Mouse (Mus musculus) thymus, postnatal 25 days (tissue): Measurements from ENCODE around the gene Smco4.
A peak's percentile ranks its signal among the peaks of the same experiment; 100 is the strongest.
"Not testable (repeated sequence)": the region's sequence is repeated elsewhere in the genome, so short reads cannot be mapped to it uniquely, and the experiment has no call there.

Experiments
- DNase-seq: peaks from one replicate; pipeline ENCODE4 v3.0.0; 2022

Smco4 gene

DNA sequence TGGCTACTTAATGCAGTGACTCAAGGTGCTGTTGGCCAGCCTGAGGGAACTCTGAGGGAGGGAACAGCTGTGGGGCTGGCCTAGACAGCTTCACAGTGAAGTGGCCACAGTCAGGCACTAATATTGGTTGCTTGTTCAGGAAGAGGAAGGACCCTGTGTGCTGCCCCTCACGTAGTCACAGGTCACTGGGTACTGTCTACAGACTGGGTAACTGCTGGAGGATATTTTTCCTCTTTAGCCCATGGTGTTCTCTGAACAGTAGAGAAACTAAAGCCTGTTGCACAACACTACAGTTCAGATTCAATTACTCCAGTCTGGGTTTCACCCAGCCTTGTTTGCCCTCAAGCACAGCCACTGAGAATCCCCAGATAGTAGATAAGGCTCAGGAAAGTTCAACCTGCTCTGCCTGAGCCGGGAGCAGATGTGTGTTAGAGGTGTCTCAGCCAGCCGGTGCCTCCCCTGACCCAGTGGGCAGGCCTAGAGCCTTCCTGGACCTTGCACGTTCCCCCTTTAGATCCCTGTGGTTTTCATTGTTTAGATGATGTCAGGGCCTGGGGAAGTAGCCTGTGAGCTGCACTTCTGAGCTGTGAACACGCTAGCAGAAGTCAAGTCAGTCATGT is 48.6 kb downstream of the Smco4 start:
- no peak for DNase-seq

DNA sequence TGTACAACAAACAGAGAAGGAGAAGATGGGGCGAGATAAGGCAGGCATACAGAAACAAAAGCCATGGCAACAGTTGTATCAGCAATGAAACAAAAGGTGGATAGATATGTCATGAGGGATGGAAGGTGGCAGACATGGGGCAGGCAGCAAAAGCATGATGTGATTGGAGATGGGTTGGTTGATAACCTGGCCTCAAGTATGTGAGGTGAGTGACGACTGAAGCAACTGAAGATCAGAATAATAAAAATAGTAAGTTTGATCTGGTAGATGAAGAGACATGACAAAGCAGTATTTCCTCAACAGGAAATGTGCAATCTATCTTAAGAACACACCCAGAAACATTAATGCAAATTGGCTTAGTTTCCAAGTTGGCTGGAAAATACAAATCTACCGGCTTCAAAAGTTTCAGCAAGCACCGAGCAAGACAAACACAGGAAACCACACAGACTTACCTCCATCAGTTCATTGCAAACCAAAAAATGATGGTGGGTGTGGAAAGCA is 57.3 kb downstream of the Smco4 start:
- DNase-seq = no peak

DNA sequence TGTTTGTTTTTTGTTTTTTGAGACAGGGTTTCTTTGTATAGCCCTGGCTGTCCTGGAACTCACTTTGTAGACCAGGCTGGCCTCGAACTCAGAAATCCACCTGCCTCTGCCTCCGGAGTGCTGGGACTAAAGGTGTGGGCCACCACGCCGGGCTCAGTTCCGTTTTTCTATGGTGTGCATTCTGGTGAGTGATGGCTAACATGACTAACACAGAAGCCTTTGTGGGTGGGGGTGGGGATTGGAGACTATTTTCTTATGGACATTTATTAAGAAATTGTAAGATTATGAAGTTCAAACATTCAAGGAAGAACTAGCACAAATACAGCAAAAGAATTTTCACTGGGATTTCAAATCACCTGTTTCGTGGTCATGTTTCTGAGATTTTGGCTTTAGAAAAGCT is 57.8 kb downstream of the Smco4 start:
- not testable (repeated sequence) for DNase-seq

DNA sequence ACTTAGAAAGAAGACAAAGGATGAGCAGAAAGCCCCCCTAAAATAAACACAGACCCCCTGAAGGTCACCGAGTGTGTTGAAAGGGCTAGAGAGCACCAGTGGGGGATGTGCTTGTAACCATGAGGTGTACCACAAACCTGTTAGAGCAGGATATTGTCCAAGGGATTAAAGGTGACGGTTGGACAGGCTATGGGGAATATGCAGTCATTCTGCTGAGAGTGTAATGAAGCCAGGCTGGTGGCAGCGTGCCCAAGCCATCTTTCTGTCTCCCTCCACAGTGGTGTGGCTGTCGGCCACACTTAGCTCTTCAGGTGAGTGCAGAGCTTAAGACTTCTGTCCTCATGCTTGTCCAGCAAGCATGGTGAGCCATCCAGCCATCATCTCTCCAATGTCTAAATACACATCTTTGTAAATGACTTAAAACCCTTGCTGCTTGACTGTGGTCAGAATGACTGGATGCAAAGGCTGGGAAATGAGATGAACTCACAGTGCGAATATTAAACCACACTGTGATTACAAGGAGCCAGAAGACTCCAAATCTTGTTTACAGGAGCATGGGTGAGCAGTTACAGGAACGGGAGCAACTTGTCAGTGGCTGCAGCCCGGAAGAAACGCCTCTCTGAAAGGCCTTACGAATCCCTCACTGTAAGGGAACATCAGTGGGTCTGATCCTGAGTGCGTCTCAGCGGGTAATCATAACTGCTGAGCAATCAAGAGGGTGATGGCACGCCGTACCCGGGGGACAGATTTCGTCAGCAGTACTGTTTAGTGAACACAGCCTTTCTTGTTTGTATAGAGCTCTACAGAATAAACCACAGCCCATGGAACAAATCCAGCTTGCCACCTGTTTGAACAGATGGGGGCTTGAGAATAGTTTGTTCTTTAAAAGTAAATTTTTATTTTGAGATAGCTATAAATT is 59.0 kb downstream of the Smco4 start:
- DNase-seq = no peak

DNA sequence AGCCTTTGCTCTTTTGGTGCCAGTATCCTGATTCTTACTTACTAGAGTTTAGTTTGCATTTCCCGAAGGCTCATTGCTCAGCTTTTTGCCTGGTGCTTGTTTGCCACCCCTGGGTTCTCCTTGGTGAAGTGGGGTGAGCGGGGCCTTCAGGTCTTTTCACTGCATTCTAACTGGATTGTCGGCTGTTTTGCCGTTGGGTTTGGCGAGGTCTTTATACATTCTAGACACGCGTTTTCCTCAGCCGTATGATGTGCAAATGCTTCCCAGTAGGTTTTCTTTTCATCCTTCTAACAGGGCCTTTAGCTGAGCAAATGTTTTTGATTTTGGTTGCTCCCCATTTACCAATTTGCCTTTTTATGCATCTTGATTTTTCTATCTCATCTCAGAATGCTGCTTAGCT is 60.1 kb downstream of the Smco4 start:
- no peak for DNase-seq

DNA sequence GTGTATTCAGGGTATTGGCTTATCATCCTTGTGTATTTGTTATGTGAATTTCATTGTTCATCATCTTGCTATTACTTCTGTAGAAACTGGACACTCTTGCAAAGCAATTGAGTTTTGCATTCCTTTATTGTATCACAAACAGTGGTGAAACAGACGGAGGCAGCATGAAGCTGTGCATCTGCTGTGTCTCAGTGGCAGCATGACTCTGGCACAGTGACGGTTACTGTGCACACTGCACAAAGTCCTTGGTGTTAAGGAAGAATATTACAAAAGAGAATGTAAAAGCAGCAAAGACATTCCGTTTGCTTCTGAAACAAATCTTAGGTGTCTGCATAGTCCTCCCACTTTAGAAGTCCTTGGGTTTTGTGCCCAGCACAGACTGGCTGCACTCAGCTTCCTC is 67.2 kb downstream of the Smco4 start:
- DNase-seq = no peak

DNA sequence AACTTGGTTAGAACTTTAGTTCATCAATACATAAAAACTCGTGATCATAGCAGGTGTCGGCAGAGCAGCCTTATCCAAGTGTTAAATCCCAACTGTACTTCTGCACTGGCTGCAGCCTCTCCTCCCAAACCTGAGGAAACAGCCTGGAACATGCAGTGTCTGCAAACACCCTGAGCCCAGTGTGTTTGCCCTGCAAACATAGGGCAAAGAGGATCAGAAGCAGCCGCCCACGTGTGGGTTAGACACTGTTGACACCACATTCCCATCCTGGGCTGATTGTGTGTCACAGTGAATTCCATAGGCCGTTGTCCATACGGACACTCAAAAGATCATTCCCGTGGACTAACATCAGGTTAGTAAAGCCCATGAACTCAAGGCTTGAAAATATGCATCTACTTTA is 69.1 kb downstream of the Smco4 start:
- no peak for DNase-seq

DNA sequence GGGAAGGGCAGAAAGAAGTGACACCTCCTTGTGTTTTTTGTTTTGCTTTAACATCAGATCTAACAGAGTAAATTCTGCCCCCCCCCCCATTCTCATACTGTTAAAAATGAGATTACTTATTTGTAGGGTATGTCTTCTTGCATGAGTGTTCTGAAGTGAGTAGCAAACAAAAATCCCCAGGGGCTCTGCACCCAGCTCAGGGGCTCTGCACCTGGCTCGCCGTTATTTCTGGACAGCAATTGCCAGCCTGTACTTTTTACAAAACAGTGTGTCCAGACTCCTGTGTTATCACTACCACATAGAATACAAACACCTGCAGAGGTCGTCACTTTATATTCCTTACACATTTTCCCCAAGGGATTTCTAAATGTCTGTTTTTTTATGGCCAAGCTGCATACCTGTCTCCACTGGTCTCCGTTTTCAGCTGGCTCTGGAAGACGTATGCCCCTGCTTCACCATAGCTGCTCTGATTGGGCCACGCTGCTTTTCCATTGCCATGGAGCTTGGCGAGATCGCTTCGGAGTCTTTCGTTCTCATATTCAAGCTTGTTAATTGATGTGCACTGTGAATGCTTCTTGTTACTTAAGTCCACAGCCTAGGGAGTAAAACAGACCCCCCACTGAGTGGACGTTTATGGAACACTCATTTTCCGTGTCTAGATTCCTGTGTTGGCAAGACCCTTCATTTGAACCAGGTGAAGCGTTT is 81.7 kb downstream of the Smco4 start:
- no peak for DNase-seq

DNA sequence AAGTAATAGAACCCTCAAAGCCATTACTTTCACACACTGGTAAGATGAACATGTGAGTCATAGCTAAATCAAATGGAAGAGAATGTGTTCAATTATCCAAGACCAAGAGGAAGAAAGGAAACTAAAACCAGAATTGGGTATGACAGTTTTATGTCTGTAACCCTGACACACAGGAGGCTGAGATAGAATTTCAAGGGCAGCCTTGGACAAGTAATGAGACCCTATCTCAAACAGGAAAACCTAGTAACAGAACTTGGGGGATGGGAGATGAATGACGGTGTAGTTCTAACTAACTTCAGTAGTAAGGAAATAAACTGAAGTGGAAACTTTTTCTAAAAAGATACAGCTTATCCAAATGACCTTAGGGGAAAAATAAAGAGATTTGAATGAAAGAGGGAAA is 85.2 kb downstream of the Smco4 start:
- no peak for DNase-seq

DNA sequence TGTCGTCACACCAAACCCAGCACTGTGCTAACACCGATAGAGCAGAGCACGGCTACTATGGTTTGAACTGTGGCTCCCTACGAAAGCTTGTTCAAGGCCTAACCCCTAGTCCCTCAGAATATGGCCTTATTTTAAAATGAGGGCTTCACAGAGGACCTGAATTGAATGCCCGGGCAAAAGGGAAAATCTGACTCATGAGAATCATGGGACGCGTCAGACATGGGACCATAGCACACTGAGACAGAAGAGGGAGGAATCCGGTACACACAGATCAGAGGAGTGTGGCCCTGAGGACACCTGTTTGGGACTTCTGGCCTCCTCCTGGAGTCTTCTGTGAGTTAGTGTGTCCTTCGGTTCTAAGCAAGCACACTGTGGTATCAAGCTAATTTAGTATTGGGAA is 85.7 kb downstream of the Smco4 start:
- DNase-seq = no peak

DNA sequence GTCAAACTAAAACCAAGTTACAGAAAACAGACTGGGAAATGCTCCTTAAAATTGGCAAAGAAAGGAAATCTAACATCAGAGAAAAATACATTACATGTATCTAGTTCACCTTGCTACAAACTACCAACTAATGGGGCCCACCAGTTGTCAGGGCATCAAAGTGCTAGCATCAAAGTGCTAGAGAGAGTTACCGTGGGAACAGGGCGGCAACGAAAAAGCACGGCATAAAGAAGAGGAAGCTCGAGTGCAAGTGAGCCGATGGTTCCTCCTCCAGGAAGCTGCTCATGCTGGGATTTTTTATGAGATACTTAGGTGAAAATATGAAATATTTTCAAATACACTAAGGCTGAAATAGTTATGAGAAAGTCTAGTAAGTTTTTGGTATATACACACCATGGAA is 86.9 kb downstream of the Smco4 start:
- DNase-seq = peak; percentile 26

DNA sequence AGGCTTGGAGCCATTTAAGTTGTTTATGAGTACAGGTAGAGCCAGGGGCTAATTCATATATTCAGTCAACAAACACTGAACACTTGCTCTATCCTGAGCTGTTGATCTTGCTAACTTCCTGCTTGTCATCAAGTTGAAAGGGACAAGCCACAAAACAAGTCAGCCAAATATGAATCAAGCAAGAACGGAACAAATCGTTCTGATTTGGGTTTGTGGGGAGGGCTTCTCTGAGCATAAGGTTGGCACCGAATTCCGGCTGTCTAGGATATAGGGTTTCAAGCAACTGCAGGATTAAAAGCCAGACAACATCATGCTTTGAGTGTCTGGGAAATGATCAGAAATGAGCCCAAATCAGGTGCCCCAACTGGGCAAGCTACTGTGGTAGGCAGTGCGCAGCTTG is 88.8 kb downstream of the Smco4 start:
- no peak for DNase-seq

DNA sequence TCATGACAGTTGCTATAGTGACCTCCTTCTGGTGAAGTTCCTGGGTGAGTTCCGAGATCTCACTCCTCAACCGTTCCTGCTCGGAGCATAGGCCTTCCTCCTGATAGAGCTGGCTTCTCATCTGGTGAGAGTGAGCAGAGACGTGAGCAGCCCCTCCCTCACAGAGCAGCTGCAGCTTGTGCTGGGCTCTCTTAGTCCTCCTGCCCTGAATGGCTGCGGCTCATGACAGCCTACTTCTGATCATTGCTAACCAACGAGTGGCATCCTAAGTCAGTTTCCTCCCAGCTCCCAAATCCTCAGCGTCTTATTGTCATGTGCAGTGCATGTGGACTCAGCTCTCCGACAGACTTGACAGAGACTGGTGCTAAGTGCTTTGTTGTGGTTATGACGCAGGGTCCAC is 91.0 kb downstream of the Smco4 start:
- no peak for DNase-seq

DNA sequence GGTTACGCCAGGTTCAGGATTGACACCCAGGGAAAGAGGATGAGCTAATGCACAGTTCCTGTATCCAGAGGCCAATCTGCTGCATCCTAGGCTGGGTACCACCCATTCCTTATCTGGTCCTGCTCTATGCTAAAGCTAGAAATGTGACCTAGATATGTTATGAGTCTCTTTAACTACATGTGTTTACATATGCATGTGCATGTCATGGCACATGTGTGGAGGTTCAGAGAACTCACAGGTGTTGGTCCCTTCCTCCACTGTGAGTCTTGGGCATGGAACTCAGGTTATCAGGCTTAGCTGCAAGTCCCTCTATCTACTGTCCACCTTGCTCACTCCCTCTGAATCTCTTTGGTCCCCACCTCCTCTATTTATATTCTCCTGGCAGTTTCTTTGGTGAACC is 92.7 kb downstream of the Smco4 start:
- no peak for DNase-seq

DNA sequence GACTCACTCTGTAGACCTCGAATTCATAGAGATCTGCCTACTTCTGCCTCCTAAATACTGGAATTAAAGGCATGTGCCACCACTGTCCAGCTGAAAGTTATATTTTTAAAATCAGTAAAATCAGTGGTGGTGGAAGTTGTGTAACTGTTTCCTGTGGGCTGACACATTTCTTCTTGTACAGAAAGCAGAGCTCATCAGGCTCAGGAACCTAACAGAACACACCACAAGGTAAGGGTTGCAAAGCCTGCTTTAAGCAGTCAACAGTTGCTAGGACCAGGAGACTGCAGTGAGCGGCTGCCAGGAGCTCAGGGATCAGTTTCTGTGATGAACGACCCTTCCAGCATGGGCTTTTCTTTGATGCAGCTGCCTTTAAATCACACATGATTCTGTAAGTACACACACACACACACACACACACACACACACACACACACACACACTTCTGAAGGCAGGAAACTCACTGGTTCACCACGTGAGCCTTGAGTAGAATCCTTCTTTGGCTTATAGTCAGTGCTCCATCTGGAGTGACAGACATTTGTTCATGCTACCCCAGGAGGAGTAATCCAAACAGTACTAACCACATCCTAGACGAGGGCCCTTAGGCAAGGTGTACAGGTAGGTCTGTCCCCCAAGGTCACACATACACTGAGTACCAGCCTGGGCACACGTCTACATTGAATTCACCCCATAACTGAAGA is 94.1 kb downstream of the Smco4 start:
- DNase-seq = peak; percentile 28

DNA sequence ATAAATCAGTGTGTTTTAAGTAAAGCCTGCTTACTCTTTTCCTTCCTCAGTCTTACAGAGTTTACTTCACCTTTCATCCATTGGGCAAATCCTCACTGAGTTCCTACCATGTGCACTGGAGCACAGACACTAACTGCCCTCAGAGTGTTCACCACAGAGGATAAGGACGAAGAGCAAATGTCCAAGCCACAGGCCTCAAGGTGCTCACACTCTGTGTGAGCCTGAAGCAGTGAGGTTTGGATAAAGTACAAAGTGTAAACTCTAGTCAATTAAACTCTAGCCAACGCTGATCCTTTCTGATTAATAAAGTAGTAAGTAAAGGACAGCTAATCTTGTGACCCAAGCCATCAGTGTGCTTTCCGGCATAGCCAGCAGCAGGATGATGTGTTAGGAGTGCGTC is 100.9 kb downstream of the Smco4 start:
- DNase-seq = no peak
